Mouse (Mus musculus) kidney, adult 9 months (tissue): ENCODE measurements around the gene Myo1a.
A peak's percentile ranks its signal among the peaks of the same experiment; 100 is the strongest.
"Not testable (repeated sequence)": the region's sequence is repeated elsewhere in the genome, so short reads cannot be mapped to it uniquely, and the experiment has no call there.

Source experiments
- DNase-seq: peaks from one replicate; pipeline ENCODE4 v3.0.0; 2022

The Myo1a gene

GRCm38 (mm10) chr10:127730933-127731310 lies 26.0 kb downstream of the Myo1a start:
- no peak for DNase-seq

GRCm38 (mm10) chr10:127731397-127731796 lies 26.4 kb downstream of the Myo1a start:
- DNase-seq, result no peak

GRCm38 (mm10) chr10:127734434-127734833 lies 29.5 kb downstream of the Myo1a start:
- DNase-seq, result peak; percentile 33

- DNase-seq, result no peak
Observed at GRCm38 (mm10) chr10:127736266-127736665, 31.3 kb downstream of the Myo1a start.

- no peak for DNase-seq
Observed at GRCm38 (mm10) chr10:127736916-127737315, 31.9 kb downstream of the Myo1a start.

- DNase-seq, result no peak
Observed at GRCm38 (mm10) chr10:127737552-127737951, 32.6 kb downstream of the Myo1a start.

GRCm38 (mm10) chr10:127738151-127738882 lies 33.3 kb downstream of the Myo1a start:
- peak; percentile 82 for DNase-seq

GRCm38 (mm10) chr10:127739083-127739660 lies 34.2 kb downstream of the Myo1a start, which contains the start of gene Zbtb39:
Gene Zbtb39 (plus strand): TSS chr10:127739538.
- DNase-seq, result peak; percentile 81

GRCm38 (mm10) chr10:127739661-127740161 lies 34.7 kb downstream of the Myo1a start:
- peak; percentile 49 for DNase-seq

GRCm38 (mm10) chr10:127744661-127745060 lies 39.7 kb downstream of the Myo1a start:
- DNase-seq, result peak; percentile 80

GRCm38 (mm10) chr10:127745886-127746285 lies 40.9 kb downstream of the Myo1a start:
- DNase-seq, result no peak

- DNase-seq, result peak; percentile 69
Observed at GRCm38 (mm10) chr10:127747254-127747653, 42.3 kb downstream of the Myo1a start.

GRCm38 (mm10) chr10:127748847-127749612 lies 44.1 kb downstream of the Myo1a start:
- DNase-seq, result peak; percentile 78

- no peak for DNase-seq
Observed at GRCm38 (mm10) chr10:127750136-127750777, 45.3 kb downstream of the Myo1a start.

- DNase-seq, result peak; percentile 54
Observed at GRCm38 (mm10) chr10:127751548-127751947, 46.6 kb downstream of the Myo1a start, which contains the start of gene Gpr182. Gene Gpr182 (minus strand): TSS chr10:127751732.

GRCm38 (mm10) chr10:127754566-127755166 lies 49.7 kb downstream of the Myo1a start:
- no peak for DNase-seq

- DNase-seq, result no peak
Observed at GRCm38 (mm10) chr10:127755246-127755645, 50.3 kb downstream of the Myo1a start.

GRCm38 (mm10) chr10:127755770-127756468 lies 50.9 kb downstream of the Myo1a start:
- DNase-seq, result no peak

- no peak for DNase-seq
Observed at GRCm38 (mm10) chr10:127759181-127760110, 54.5 kb downstream of the Myo1a start, which contains the start of the genes Rdh1 and Rdh16f1. Gene Rdh1 (plus strand): TSS chr10:127759721. Gene Rdh16f1 (plus strand): TSS chr10:127759787.

GRCm38 (mm10) chr10:127762926-127763325 lies 58.0 kb downstream of the Myo1a start:
- not testable (repeated sequence) for DNase-seq
